In the genomic region with DNA sequence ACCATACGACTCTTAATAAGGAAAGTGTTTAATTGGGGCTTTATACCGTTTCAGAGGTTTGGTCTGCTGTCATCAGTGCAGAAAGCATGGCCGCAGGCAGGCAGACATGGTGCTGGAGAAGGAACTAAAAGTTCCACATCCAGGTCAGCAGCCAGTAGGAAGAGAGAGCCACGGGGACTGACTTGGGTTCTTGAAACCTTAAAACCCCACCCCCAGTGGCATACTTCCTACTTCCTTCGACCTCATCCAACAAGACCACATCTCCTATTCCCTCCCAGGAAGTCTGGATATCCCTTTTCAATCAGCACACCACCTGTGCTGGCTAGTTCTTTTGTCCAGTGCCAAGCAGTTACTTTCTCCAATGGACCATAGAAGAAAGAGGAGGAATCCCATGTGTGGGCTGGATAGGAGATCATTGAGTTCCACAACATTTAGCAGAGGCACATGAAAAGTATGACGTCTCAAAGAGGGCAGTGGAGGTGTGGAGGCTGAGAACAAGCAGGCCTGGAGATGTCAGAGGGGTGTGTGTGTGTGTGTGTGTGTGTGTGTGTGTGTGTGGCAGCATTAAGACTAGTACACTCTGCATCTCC, we compare ENCODE assay signal across 21 mouse cellular contexts.
DNase-seq lines count a peak whose midpoint lies in the region; ATAC-seq lines count a peak whose summit lies in the region.
"Had no signal": no experiment of that assay in that cellular context is flagged by ENCODE, and none has a peak within 500 bp of the region (broad histone marks: within the 10 kb centered on the region; RNA-seq: fewer than 3 reads in every experiment).

No protein-coding gene starts in this region.

- no peaks in the 10 kb centered on the region for H3K27me3 ChIP-seq in heart, embryonic 11.5 days (ENCODE audit: control insufficient read depth, insufficient read depth, low read length)
- H3K27me3 ChIP-seq in hindbrain, embryonic 10.5 days (ENCODE audit: insufficient read depth, poor library complexity, severe bottlenecking) = no peaks in the 10 kb centered on the region
- no peaks in the 10 kb centered on the region for H3K27me3 ChIP-seq in hindbrain, embryonic 14.5 days (ENCODE audit: control insufficient read depth, insufficient read depth, low read length)
- no peaks in the 10 kb centered on the region for H3K27me3 ChIP-seq in kidney, embryonic 16.5 days (ENCODE audit: insufficient read depth, low read length)
- H3K27me3 ChIP-seq: embryonic facial prominence, embryonic 13.5 days; forebrain, embryonic 12.5 days had no signal

- peaks cover 12% of the 10 kb centered on the region for H3K4me1 ChIP-seq in heart, embryonic 11.5 days (ENCODE audit: control insufficient read depth, insufficient read depth, low read length)
- H3K4me1 ChIP-seq in hindbrain, embryonic 10.5 days (replicated peaks) = peaks cover 21% of the 10 kb centered on the region; the same call in 1 of the 2 replicates
- H3K4me1 ChIP-seq in hindbrain, embryonic 14.5 days (replicated peaks; ENCODE audit: control insufficient read depth, insufficient read depth, low read length) = no peaks in the 10 kb centered on the region
- peaks cover 23% of the 10 kb centered on the region for H3K4me1 ChIP-seq in kidney, embryonic 16.5 days (ENCODE audit: insufficient read depth, low read length)
- H3K4me1 ChIP-seq: forebrain, embryonic 12.5 days had no signal

- no peak overlapping the region for H3K4me3 ChIP-seq in heart, embryonic 11.5 days (ENCODE audit: low read depth, low read length)
- no peak overlapping the region for H3K4me3 ChIP-seq in hindbrain, embryonic 10.5 days
- H3K4me3 ChIP-seq in hindbrain, embryonic 14.5 days (replicated peaks; ENCODE audit: low read length) = no peak overlapping the region
- no peak overlapping the region for H3K4me3 ChIP-seq in kidney, embryonic 16.5 days (ENCODE audit: low read length)
- H3K4me3 ChIP-seq: embryonic facial prominence, embryonic 13.5 days; forebrain, embryonic 12.5 days had no signal

- WGBS in heart, embryonic 11.5 days (ENCODE audit: insufficient replicate concordance) = 76% methylated on average over 6 of the region's 6 CpGs
- WGBS in hindbrain, embryonic 10.5 days = 89% methylated on average over 6 of the region's 6 CpGs
- WGBS in hindbrain, embryonic 14.5 days = 81% methylated on average over 6 of the region's 6 CpGs
- WGBS in kidney, embryonic 16.5 days = 56% methylated on average over 6 of the region's 6 CpGs

- no peak overlapping the region for H3K4me2 ChIP-seq in heart, embryonic 11.5 days
- no peak overlapping the region for H3K4me2 ChIP-seq in hindbrain, embryonic 14.5 days (replicated peaks)
- H3K4me2 ChIP-seq in kidney, embryonic 16.5 days (replicated peaks; ENCODE audit: low read depth, low read length) = no peak overlapping the region
- H3K4me2 ChIP-seq: embryonic facial prominence, embryonic 13.5 days; forebrain, embryonic 12.5 days had no signal

- H3K9ac ChIP-seq in heart, embryonic 11.5 days (ENCODE audit: low read depth, low read length) = no peak overlapping the region
- H3K9ac ChIP-seq in hindbrain, embryonic 14.5 days = no peak overlapping the region
- H3K9ac ChIP-seq in kidney, embryonic 16.5 days (replicated peaks; ENCODE audit: low read length) = no peak overlapping the region
- H3K9ac ChIP-seq: embryonic facial prominence, embryonic 13.5 days; forebrain, embryonic 12.5 days had no signal

- H3K27ac ChIP-seq in heart, embryonic 11.5 days (ENCODE audit: low read depth, low read length) = no peak overlapping the region
- peak overlapping the region; percentile 3; the same call in 1 of the 2 replicates for H3K27ac ChIP-seq in hindbrain, embryonic 10.5 days
- no peak overlapping the region for H3K27ac ChIP-seq in hindbrain, embryonic 14.5 days
- H3K27ac ChIP-seq in kidney, embryonic 16.5 days (ENCODE audit: low read length) = peak overlapping the region; percentile 59
- H3K27ac ChIP-seq: embryonic facial prominence, embryonic 13.5 days; forebrain, embryonic 12.5 days had no signal

- H3K9me3 ChIP-seq in heart, embryonic 11.5 days (replicated peaks; ENCODE audit: control insufficient read depth, low read length) = no peaks in the 10 kb centered on the region
- no peaks in the 10 kb centered on the region for H3K9me3 ChIP-seq in hindbrain, embryonic 10.5 days
- H3K9me3 ChIP-seq in hindbrain, embryonic 14.5 days (ENCODE audit: control insufficient read depth, low read length) = no peaks in the 10 kb centered on the region
- no peaks in the 10 kb centered on the region for H3K9me3 ChIP-seq in kidney, embryonic 16.5 days (ENCODE audit: low read length)
- H3K9me3 ChIP-seq: embryonic facial prominence, embryonic 13.5 days; forebrain, embryonic 12.5 days had no signal

- no peaks in the 10 kb centered on the region for H3K36me3 ChIP-seq in heart, embryonic 11.5 days (ENCODE audit: control insufficient read depth, insufficient read depth, low read length)
- H3K36me3 ChIP-seq in hindbrain, embryonic 10.5 days = no peaks in the 10 kb centered on the region
- H3K36me3 ChIP-seq in hindbrain, embryonic 14.5 days (replicated peaks; ENCODE audit: control insufficient read depth, insufficient read depth) = no peaks in the 10 kb centered on the region
- H3K36me3 ChIP-seq in kidney, embryonic 16.5 days (ENCODE audit: insufficient read depth, low read length) = no peaks in the 10 kb centered on the region
- H3K36me3 ChIP-seq: embryonic facial prominence, embryonic 13.5 days; forebrain, embryonic 12.5 days had no signal

- no peak for ATAC-seq in heart, embryonic 11.5 days (replicated peaks; ENCODE audit: insufficient number of reproducible peaks, low FRiP score, low TSS enrichment)
- no peak for ATAC-seq in hindbrain, embryonic 14.5 days (ENCODE audit: low FRiP score)
- peak; percentile 44 for ATAC-seq in kidney, embryonic 16.5 days (ENCODE audit: low FRiP score, low TSS enrichment)
- ATAC-seq: CD4-positive, CD25-positive, alpha-beta regulatory T cell, adult 4 months; forebrain, embryonic 16.5 days; hindbrain, embryonic 16.5 days; inflammation-experienced regulatory T-cells, adult 6 months had no signal

- peak; percentile 55 for DNase-seq in heart, adult 11 months
- DNase-seq in hindbrain, embryonic 10.5 days (ENCODE audit: low spot score) = no peak
- DNase-seq in hindbrain, embryonic 14.5 days (ENCODE audit: low spot score) = no peak
- DNase-seq in kidney, postnatal 4 days = no peak
- DNase-seq in ZHBTc4 (ENCODE audit: low read depth, low spot score) = peak; percentile 59
- DNase-seq: adrenal gland, adult 2 months; adrenal gland, postnatal 25 days; B cell, adult 2 months; cerebellum, adult 18-20 months; cerebellum, adult 9-11 months; cerebellum, postnatal 36 days; gastrocnemius, postnatal 14 days; heart, postnatal 10 days had no signal

Comparison
In these comparisons a context has a peak if more than half of its experiments do, and no peak if none do; other contexts are left out.
1. H3K27ac ChIP-seq: peak in hindbrain, embryonic 10.5 days (single experiment) and kidney, embryonic 16.5 days (single experiment); none in heart, embryonic 11.5 days (single experiment) and hindbrain, embryonic 14.5 days (single experiment).
2. DNase-seq: peak in heart, adult 11 months (single experiment) and ZHBTc4 (single experiment); none in hindbrain, embryonic 10.5 days (single experiment), hindbrain, embryonic 14.5 days (single experiment) and kidney, postnatal 4 days (0 of 2).